In the genomic region with DNA sequence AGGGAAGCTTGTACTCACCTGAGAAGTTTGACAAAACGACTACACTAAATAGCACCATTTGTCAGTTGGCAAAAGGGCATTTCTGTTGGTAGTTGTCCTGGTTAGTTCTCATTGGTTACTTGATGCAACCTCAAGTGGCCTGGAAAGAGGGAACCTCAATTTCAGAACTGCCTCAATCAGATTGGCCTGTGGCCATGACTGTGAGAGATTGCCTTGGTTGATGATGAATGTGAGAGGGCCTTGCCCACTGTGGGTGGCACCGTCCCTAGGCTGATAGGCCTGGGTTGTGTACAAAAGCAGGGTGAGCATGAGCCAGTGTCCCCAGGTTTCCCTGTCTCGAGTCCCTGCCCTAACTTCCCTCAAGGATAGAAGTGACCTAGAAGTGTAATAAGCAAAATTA, we compare ENCODE assay signal across 23 mouse cellular contexts. TPM values are rescaled to one million over a fixed set of nuclear protein-coding genes. Genes with fewer than 3 reads are reported as not detected.
A peak's percentile ranks its signal among the peaks of the same experiment; 100 is the strongest.
DNase-seq lines count a peak whose midpoint lies in the region; ATAC-seq and TF ChIP-seq lines count a peak whose summit lies in the region.
"Had no signal": no experiment of that assay in that cellular context is flagged by ENCODE, and none has a peak within 500 bp of the region (broad histone marks: within the 10 kb centered on the region; RNA-seq: fewer than 3 reads in every experiment).

No protein-coding gene starts in this region.

- no peak for TF ChIP-seq RAD21 in MEL (IDR thresholded peaks at IDR 0.05; ENCODE audit: low read depth, low read length)

- H3K4me3 ChIP-seq in embryonic facial prominence, embryonic 15.5 days (replicated peaks) = no peak overlapping the region
- H3K4me3 ChIP-seq in embryonic facial prominence, embryonic 10.5 days = no peak overlapping the region
- H3K4me3 ChIP-seq in MEL (ENCODE audit: control insufficient read depth in 1 of 2, insufficient read depth in 1 of 2, low read depth in 2 of 2, low read length in 2 of 2) = no peak overlapping the region
- no peak overlapping the region for H3K4me3 ChIP-seq in neural tube, embryonic 15.5 days (replicated peaks)
- H3K4me3 ChIP-seq in hindbrain, embryonic 14.5 days (replicated peaks; ENCODE audit: low read length) = no peak overlapping the region
- H3K4me3 ChIP-seq: embryonic facial prominence, embryonic 12.5 days; heart, embryonic 12.5 days; heart, embryonic 15.5 days; hindbrain, embryonic 10.5 days; hindbrain, embryonic 13.5 days had no signal

- no peaks in the 10 kb centered on the region for H3K79me2 ChIP-seq in MEL (ENCODE audit: control insufficient read depth, insufficient read depth, low read length, poor library complexity)

- TF ChIP-seq EP300 in MEL (IDR thresholded peaks at IDR 0.05; ENCODE audit: low read depth in 1 of 2, low read length in 2 of 2) = no peak

- H3K27me3 ChIP-seq in embryonic facial prominence, embryonic 15.5 days = no peaks in the 10 kb centered on the region
- no peaks in the 10 kb centered on the region for H3K27me3 ChIP-seq in embryonic facial prominence, embryonic 10.5 days (replicated peaks; ENCODE audit: low read depth, poor library complexity, severe bottlenecking)
- no peaks in the 10 kb centered on the region for H3K27me3 ChIP-seq in MEL (ENCODE audit: control insufficient read depth in 1 of 2, insufficient read depth in 2 of 2, low read length in 2 of 2)
- H3K27me3 ChIP-seq in neural tube, embryonic 15.5 days (replicated peaks) = no peaks in the 10 kb centered on the region
- H3K27me3 ChIP-seq in hindbrain, embryonic 14.5 days (ENCODE audit: control insufficient read depth, insufficient read depth, low read length) = no peaks in the 10 kb centered on the region
- H3K27me3 ChIP-seq: embryonic facial prominence, embryonic 12.5 days; heart, embryonic 12.5 days; heart, embryonic 15.5 days; hindbrain, embryonic 13.5 days; Patski had no signal

- no peak overlapping the region for H3K4me2 ChIP-seq in embryonic facial prominence, embryonic 15.5 days (replicated peaks)
- no peak overlapping the region for H3K4me2 ChIP-seq in neural tube, embryonic 15.5 days
- no peak overlapping the region for H3K4me2 ChIP-seq in hindbrain, embryonic 14.5 days (replicated peaks)
- H3K4me2 ChIP-seq: embryonic facial prominence, embryonic 12.5 days; heart, embryonic 12.5 days; heart, embryonic 15.5 days; hindbrain, embryonic 13.5 days had no signal

- H3K9me3 ChIP-seq in embryonic facial prominence, embryonic 15.5 days (replicated peaks) = no peaks in the 10 kb centered on the region
- no peaks in the 10 kb centered on the region for H3K9me3 ChIP-seq in embryonic facial prominence, embryonic 10.5 days
- H3K9me3 ChIP-seq in MEL (replicated peaks; ENCODE audit: insufficient read depth, low read length) = no peaks in the 10 kb centered on the region
- no peaks in the 10 kb centered on the region for H3K9me3 ChIP-seq in neural tube, embryonic 15.5 days (replicated peaks)
- H3K9me3 ChIP-seq in hindbrain, embryonic 14.5 days (ENCODE audit: control insufficient read depth, low read length) = no peaks in the 10 kb centered on the region
- H3K9me3 ChIP-seq: embryonic facial prominence, embryonic 12.5 days; heart, embryonic 12.5 days; heart, embryonic 15.5 days; hindbrain, embryonic 10.5 days; hindbrain, embryonic 13.5 days had no signal

- no peak for ATAC-seq in embryonic facial prominence, embryonic 15.5 days (ENCODE audit: insufficient number of reproducible peaks, low FRiP score, low TSS enrichment, low read depth)
- ATAC-seq in megakaryocyte progenitor cell, adult 5-6 weeks (replicated peaks; ENCODE audit: poor library complexity) = peak; percentile 42
- ATAC-seq in neural tube, embryonic 15.5 days (ENCODE audit: low FRiP score) = no peak
- ATAC-seq in hindbrain, embryonic 14.5 days (ENCODE audit: low FRiP score) = no peak
- ATAC-seq: CD4-positive, CD25-positive, alpha-beta regulatory T cell, adult 4 months; hindbrain, postnatal 0 days; inflammation-experienced regulatory T-cells, adult 6 months; Patski had no signal

- 89% methylated on average over 3 of the region's 3 CpGs for WGBS in embryonic facial prominence, embryonic 15.5 days
- WGBS in embryonic facial prominence, embryonic 10.5 days = 84% methylated on average over 3 of the region's 3 CpGs
- 87% methylated on average over 3 of the region's 3 CpGs for WGBS in neural tube, embryonic 15.5 days
- 92% methylated on average over 3 of the region's 3 CpGs for WGBS in hindbrain, embryonic 14.5 days

- H3K9ac ChIP-seq in embryonic facial prominence, embryonic 15.5 days = no peak overlapping the region
- no peak overlapping the region for H3K9ac ChIP-seq in MEL (ENCODE audit: control insufficient read depth, low read depth, low read length, poor library complexity, severe bottlenecking)
- no peak overlapping the region for H3K9ac ChIP-seq in neural tube, embryonic 15.5 days (replicated peaks)
- H3K9ac ChIP-seq in hindbrain, embryonic 14.5 days = no peak overlapping the region
- H3K9ac ChIP-seq: embryonic facial prominence, embryonic 12.5 days; heart, embryonic 12.5 days; heart, embryonic 15.5 days; hindbrain, embryonic 13.5 days had no signal

- no peak for TF ChIP-seq POLR2A in MEL (IDR thresholded peaks at IDR 0.05; ENCODE audit: control insufficient read depth in 1 of 2, insufficient read depth in 1 of 2, low read depth in 1 of 2, low read length in 2 of 2, poor library complexity in 1 of 2)

- no peak for TF ChIP-seq CTCF in MEL (IDR thresholded peaks at IDR 0.05 in 2 of 3, conservative IDR thresholded peaks at IDR 0.05 in 1 of 3; ENCODE audit: control insufficient read depth in 1 of 3, insufficient read depth in 1 of 3, low read depth in 2 of 3, low read length in 3 of 3, poor library complexity in 1 of 3, severe bottlenecking in 1 of 3)

- no peak for DNase-seq in embryonic facial prominence, embryonic 10.5 days (ENCODE audit: low spot score)
- peak; percentile 32 for DNase-seq in 416B (ENCODE audit: low read depth)
- DNase-seq in MEL (ENCODE audit: low read depth, low spot score) = peak; percentile 60
- no peak for DNase-seq in hindbrain, embryonic 14.5 days (ENCODE audit: low spot score)
- DNase-seq: adrenal gland, adult 2 months; adrenal gland, postnatal 14 days; cerebellum, adult 11 months; gastrocnemius, postnatal 25 days; heart, postnatal 10 days; heart, postnatal 36 days; kidney, adult 2 months had no signal

- 0 out of 2 replicates have a peak, but pooled peaks cover 10% of the 10 kb centered on the region for H3K36me3 ChIP-seq in embryonic facial prominence, embryonic 15.5 days
- peaks cover 47% of the 10 kb centered on the region for H3K36me3 ChIP-seq in embryonic facial prominence, embryonic 10.5 days (replicated peaks)
- peaks cover 0 to 4% of the 10 kb centered on the region in 2 experiments; a peak in 1 of 4 replicates for H3K36me3 ChIP-seq in MEL (ENCODE audit: control insufficient read depth in 1 of 2, insufficient read depth in 2 of 2, low read length in 2 of 2)
- H3K36me3 ChIP-seq in neural tube, embryonic 15.5 days = peaks cover 6% of the 10 kb centered on the region; the same call in 1 of the 2 replicates
- no peaks in the 10 kb centered on the region; the same call in 1 of the 2 replicates for H3K36me3 ChIP-seq in hindbrain, embryonic 14.5 days (replicated peaks; ENCODE audit: control insufficient read depth, insufficient read depth)

- H3K4me1 ChIP-seq in embryonic facial prominence, embryonic 15.5 days = no peaks in the 10 kb centered on the region
- peaks cover 3% of the 10 kb centered on the region; the same call in 1 of the 2 replicates for H3K4me1 ChIP-seq in embryonic facial prominence, embryonic 10.5 days
- H3K4me1 ChIP-seq in MEL (ENCODE audit: control insufficient read depth in 1 of 2, insufficient read depth in 2 of 2, low read length in 2 of 2) = peaks cover 3 to 9% of the 10 kb centered on the region in 2 experiments; a peak in 3 of 4 replicates
- no peaks in the 10 kb centered on the region for H3K4me1 ChIP-seq in neural tube, embryonic 15.5 days
- H3K4me1 ChIP-seq in hindbrain, embryonic 14.5 days (replicated peaks; ENCODE audit: control insufficient read depth, insufficient read depth, low read length) = no peaks in the 10 kb centered on the region
- H3K4me1 ChIP-seq: embryonic facial prominence, embryonic 12.5 days; hindbrain, embryonic 10.5 days had no signal

- peak overlapping the region; percentile 3; the same call in 1 of the 2 replicates for H3K27ac ChIP-seq in embryonic facial prominence, embryonic 15.5 days (replicated peaks)
- H3K27ac ChIP-seq in embryonic facial prominence, embryonic 10.5 days (replicated peaks) = no peak overlapping the region
- H3K27ac ChIP-seq in MEL (ENCODE audit: control insufficient read depth, low read depth, low read length) = no peak overlapping the region
- no peak overlapping the region for H3K27ac ChIP-seq in neural tube, embryonic 15.5 days (replicated peaks)
- H3K27ac ChIP-seq in hindbrain, embryonic 14.5 days = no peak overlapping the region
- H3K27ac ChIP-seq: embryonic facial prominence, embryonic 12.5 days; heart, embryonic 15.5 days; hindbrain, embryonic 10.5 days; hindbrain, embryonic 13.5 days; hindbrain, postnatal 0 days had no signal

TF ChIP-seq in MEL, 35 proteins besides CTCF, POLR2A, EP300 and RAD21:
- peak; percentile 30; the same call in 1 of the 2 replicates for TF ChIP-seq RCOR1 (IDR thresholded peaks at IDR 0.05; ENCODE audit: low read depth, low read length)
- peak; percentile 63 for TF ChIP-seq GATA1 (IDR thresholded peaks at IDR 0.05; ENCODE audit: low read depth, low read length)
- TF ChIP-seq TBP (IDR thresholded peaks at IDR 0.05; ENCODE audit: low read depth, low read length) = no peak

RNA-seq across cellular contexts. Expression of a gene that starts 33.4 kb away (rescaled TPM):
- polyA plus RNA-seq in embryonic facial prominence, embryonic 15.5 days (2015; fragmentation: Nextera tagmentation; extraction: Ambion mirVana) = 105 and 109 TPM in 2 replicates
- polyA plus RNA-seq in embryonic facial prominence, embryonic 10.5 days (2016; fragmentation: Nextera tagmentation; extraction: Ambion mirVana) = 86.7 TPM in 2 replicates
- total RNA-seq in MEL (2012; rRNA removed) = 16.2 and 21.5 TPM in 2 replicates
- polyA plus RNA-seq in MEL (2012; ENCODE audit: insufficient read depth in 1 of 2, insufficient read length in 2 of 2, low read depth in 1 of 2, low replicate concordance in 2 of 2, missing spikeins in 1 of 2) = 10 to 100 TPM; 29.3 to 75.6 TPM
- 122 and 127 TPM in 2 replicates for total RNA-seq in megakaryocyte progenitor cell, adult 5-6 weeks (2015)
- 50.1 and 60.1 TPM in 2 replicates for total RNA-seq in megakaryocyte progenitor cell, adult 5-6 weeks (2017)
- polyA plus RNA-seq in neural tube, embryonic 15.5 days (2015; fragmentation: Nextera tagmentation; extraction: Ambion mirVana) = 137 and 147 TPM in 2 replicates
- polyA plus RNA-seq in hindbrain, embryonic 14.5 days (2014; fragmentation: Nextera tagmentation; extraction: Ambion mirVana) = 118 and 128 TPM in 2 replicates

Comparison
In these comparisons a context has a peak if more than half of its experiments do, and no peak if none do; other contexts are left out.
1. DNase-seq: peak in 416B (single experiment) and MEL (single experiment); none in embryonic facial prominence, embryonic 10.5 days (single experiment) and hindbrain, embryonic 14.5 days (single experiment).